Mouse (Mus musculus) ES-E14 (cell line): Measurements from ENCODE around the gene Bcat1. TPM values are rescaled to one million over a fixed set of nuclear protein-coding genes. Genes with fewer than 3 reads are reported as not detected.
A peak's percentile ranks its signal among the peaks of the same experiment; 100 is the strongest.

Source experiments
- DNase-seq: peaks from one replicate; pipeline ENCODE4 v3.0.0-alpha.2; 2013; ENCODE audit warnings: low read depth, low spot score
- H3K27ac ChIP-seq: 2 replicates; pipeline ENCODE4 v1.5.1; 2012; ENCODE audit warnings: low read depth, mild to moderate bottlenecking, low read length, moderate library complexity, mixed read lengths; ENCODE audit not compliant: poor library complexity, insufficient read depth, severe bottlenecking
- H3K36me3 ChIP-seq: 2 replicates; pipeline ENCODE4 v1.6.1; 2012; ENCODE audit warnings: mild to moderate bottlenecking, low read length, moderate library complexity, mixed read lengths; ENCODE audit not compliant: control insufficient read depth, poor library complexity, insufficient read depth, severe bottlenecking
- H3K4me1 ChIP-seq, 2 experiments: fragments of 150-350 bp in 1 of 2; sonication (generic) in 1 of 2; 2 replicates each; pipeline ENCODE4 v1.6.1; 2012; ENCODE audit warnings: low read length in 2 of 2, mild to moderate bottlenecking in 1 of 2, mixed read lengths in 1 of 2; ENCODE audit not compliant: control insufficient read depth in 2 of 2, insufficient read depth in 2 of 2, poor library complexity in 1 of 2
- H3K4me3 ChIP-seq, 2 experiments: fragments of 150-350 bp in 1 of 2; sonication (generic) in 1 of 2; 2 replicates each; pipeline ENCODE4 v1.5.1; 2012; ENCODE audit warnings: low read length in 2 of 2, low read depth in 1 of 2, mild to moderate bottlenecking in 1 of 2, mixed read lengths in 1 of 2; ENCODE audit not compliant: insufficient read depth in 1 of 2, poor library complexity in 1 of 2, severe bottlenecking in 1 of 2
- H3K9ac ChIP-seq: 2 replicates; pipeline ENCODE4 v1.6.1; 2012; ENCODE audit warnings: low read depth, mild to moderate bottlenecking, low read length, mixed read lengths; ENCODE audit not compliant: poor library complexity, insufficient read depth, severe bottlenecking
- H3K9me3 ChIP-seq: fragments of 150-350 bp; sonication (generic); 2 replicates; pipeline ENCODE4 v1.6.1; 2012; ENCODE audit warnings: low read depth, mild to moderate bottlenecking, low read length; ENCODE audit not compliant: control insufficient read depth, insufficient read depth
- CHD2 ChIP-seq: IDR thresholded peaks from 2 replicates; pipeline ENCODE4 v1.6.1; 2014; ENCODE audit warnings: mild to moderate bottlenecking, low read depth, low read length, inconsistent platforms
- HCFC1 ChIP-seq: IDR thresholded peaks from 2 replicates; pipeline ENCODE4 v1.6.1; 2012; ENCODE audit warnings: low read length, inconsistent platforms, borderline replicate concordance; ENCODE audit not compliant: insufficient read depth
- MAFK ChIP-seq: IDR thresholded peaks from 2 replicates; pipeline ENCODE4 v1.6.1; 2014; ENCODE audit warnings: mild to moderate bottlenecking, low read depth, low read length, inconsistent platforms; ENCODE audit not compliant: insufficient read depth
- ZC3H11A ChIP-seq: IDR thresholded peaks from 2 replicates; pipeline ENCODE4 v1.6.1; 2012; ENCODE audit warnings: low read depth, mild to moderate bottlenecking, inconsistent platforms, low read length, borderline replicate concordance
- ZNF384 ChIP-seq: IDR thresholded peaks from 2 replicates; pipeline ENCODE4 v1.6.1; 2012; ENCODE audit warnings: low read depth, low read length, inconsistent platforms
- in situ Hi-C, 2 experiments: fragments of 600-800 bp; cut with MboI; formaldehyde crosslinking; loops; one replicate each; pipeline ENCODE4 v1.15.1; 2025; ENCODE audit warnings: low sequenced_read_pairs in 2 of 2, inconsistent platforms in 1 of 2; ENCODE audit not compliant: unreplicated experiment in 2 of 2
- total RNA-seq: library from RNA; depleted of rRNA; stranded (reverse); fragments of 300-350 nt; gene quantifications from 2 replicates; pipeline ENCODE4 v1.2.3, GENCODE M21; 2012

The Bcat1 gene
- total RNA-seq, 1 experiment = 180 TPM

GRCm38 (mm10) chr6:145048131-145048997 lies 27.6 kb downstream of the Bcat1 start:
- TF ChIP-seq MAFK (no peak), ZC3H11A (no peak)
- Histone ChIP-seq H3K4me1 (peaks cover 7 to 18% of the 10 kb centered on the region in 2 experiments), H3K9me3 (no peaks in the 10 kb centered on the region), H3K36me3 (peaks cover 17% of the 10 kb centered on the region), H3K9ac (peak overlapping the region; percentile 64), H3K27ac (no peak overlapping the region), H3K4me3 (peak overlapping the region; percentile 70 to 72)
- in situ Hi-C loops = no loop called here
- DNase-seq = no peak

DNA sequence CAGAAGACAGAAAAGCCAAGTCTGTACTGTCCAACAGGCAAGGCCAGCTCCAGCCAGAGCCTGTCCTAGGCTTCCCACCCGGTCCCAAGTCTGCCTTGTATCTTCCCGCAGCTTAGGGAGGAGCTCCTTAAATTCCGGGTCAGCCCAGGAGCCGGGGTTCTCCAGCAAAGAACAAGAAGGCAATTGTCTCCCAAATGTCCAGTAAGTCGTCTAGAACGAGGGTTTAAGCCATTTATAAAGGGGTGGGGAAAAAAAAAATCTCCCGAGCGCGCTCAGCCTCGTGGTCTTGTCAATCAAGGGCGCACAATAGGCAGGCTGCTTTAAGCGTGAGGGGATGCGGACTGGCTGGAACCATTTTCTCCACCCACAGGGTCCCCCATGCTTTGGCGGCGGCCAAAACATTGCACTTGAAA lies 28.5 kb downstream of the Bcat1 start:
- no peak for DNase-seq
- in situ Hi-C loops = no loop called here
- Histone ChIP-seq H3K27ac (no peak overlapping the region), H3K9me3 (no peaks in the 10 kb centered on the region), H3K4me3 (peak overlapping the region; percentile 70 to 72), H3K36me3 (peaks cover 21% of the 10 kb centered on the region), H3K9ac (peak overlapping the region; percentile 37; the same call in 1 of the 2 replicates), H3K4me1 (peaks cover 7 to 16% of the 10 kb centered on the region in 2 experiments)
- TF ChIP-seq ZNF384 = peak; percentile 51; the same call in 1 of the 2 replicates
- TF ChIP-seq MAFK = no peak

DNA sequence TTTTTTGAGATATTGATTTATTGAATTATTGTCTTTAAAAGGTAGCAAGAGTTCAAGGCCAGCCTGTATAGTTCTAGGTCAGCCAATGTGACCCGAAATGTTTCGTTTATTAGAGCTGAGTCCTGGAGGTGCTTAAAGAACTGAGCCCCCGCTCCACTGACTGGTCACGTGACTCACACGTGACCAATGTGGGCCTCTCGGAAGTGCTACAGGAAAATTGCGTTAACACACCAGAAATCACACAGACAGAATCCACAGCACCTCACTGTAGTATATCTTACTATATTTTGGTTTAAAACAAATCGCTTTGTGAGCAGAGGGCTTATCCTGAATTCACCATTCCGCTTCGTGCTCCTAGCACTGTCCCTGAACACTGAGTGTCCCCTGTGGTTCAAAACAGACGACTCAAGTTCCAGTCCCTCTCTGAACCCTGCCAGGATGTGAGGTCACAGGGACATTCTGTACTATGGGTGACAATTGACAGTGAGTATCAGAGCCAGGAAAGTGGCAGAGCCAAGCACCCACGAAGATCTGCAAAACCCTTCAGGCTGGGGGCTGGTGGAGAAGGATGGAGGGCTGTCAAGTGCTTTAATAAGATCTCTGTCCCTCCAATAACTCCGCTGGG lies 29.6 kb downstream of the Bcat1 start:
- Histone ChIP-seq H3K9ac (no peak overlapping the region), H3K4me1 (peaks cover 7 to 14% of the 10 kb centered on the region in 2 experiments), H3K36me3 (peaks cover 15% of the 10 kb centered on the region), H3K27ac (no peak overlapping the region), H3K9me3 (no peaks in the 10 kb centered on the region), H3K4me3 (no peak overlapping the region)
- no peak for DNase-seq
- TF ChIP-seq ZNF384 = no peak
- no peak for TF ChIP-seq CHD2
- TF ChIP-seq MAFK = no peak
- no peak for TF ChIP-seq HCFC1
- no peak for TF ChIP-seq ZC3H11A
- in situ Hi-C loops = no loop called here

DNA sequence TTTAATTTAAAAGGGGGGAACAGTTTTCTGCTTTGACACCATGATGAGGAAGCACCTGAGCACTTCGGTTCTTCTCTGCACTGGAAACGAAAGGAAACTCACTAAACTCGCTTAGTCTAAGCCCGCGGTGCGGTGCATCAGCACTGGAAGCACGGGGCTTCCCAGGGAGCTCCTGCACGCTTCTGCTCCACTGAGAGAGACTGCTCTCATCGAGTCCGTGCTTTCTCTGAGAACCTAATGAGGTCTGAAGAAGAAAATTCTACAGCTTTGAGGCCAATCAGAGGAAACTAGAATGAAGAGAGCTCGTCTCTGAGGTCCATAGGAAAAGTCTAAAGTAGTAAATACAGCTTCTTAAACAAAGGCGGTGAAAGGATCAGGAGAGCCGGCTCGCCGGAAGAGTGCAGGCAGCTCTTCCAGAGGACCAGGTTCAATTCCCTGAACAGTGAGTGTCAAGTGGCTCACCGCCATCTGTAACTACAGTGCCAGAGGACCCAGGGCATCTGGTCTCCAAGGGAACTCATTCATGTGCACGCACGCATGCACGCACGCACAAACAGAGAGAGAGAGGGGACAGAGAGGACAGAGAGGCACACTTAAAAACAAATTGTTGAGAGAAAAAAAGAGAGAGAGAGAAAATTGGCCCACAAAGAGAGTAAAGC lies 30.9 kb downstream of the Bcat1 start:
- no peak for DNase-seq
- Histone ChIP-seq H3K4me1 (peaks cover 7 to 14% of the 10 kb centered on the region in 2 experiments), H3K9me3 (no peaks in the 10 kb centered on the region), H3K36me3 (peaks cover 20% of the 10 kb centered on the region), H3K9ac (no peak overlapping the region), H3K27ac (no peak overlapping the region), H3K4me3 (0 out of 4 replicates have a peak overlapping the region, but pooled peaks of 1 of the 2 experiments have one; percentile 17)
- in situ Hi-C loops = no loop called here
- TF ChIP-seq HCFC1 (no peak), ZC3H11A (no peak), ZNF384 (no peak), MAFK (no peak), CHD2 (no peak)
